Mouse (Mus musculus) 3134 (cell line): ENCODE results near the gene Rhov.

Source experiments
- DNase-seq: peaks from one replicate; pipeline ENCODE4 v3.0.0-alpha.2; 2011; ENCODE audit warnings: low spot score; ENCODE audit not compliant: insufficient read length; ENCODE audit errors: extremely low read depth

Rhov gene

GRCm38 (mm10) chr2:119240075-119240818 lies 30.8 kb downstream of the Rhov start:
- DNase-seq: no peak

GRCm38 (mm10) chr2:119238671-119239070 lies 32.4 kb downstream of the Rhov start:
- DNase-seq: no peak

GRCm38 (mm10) chr2:119237871-119238220 lies 33.2 kb downstream of the Rhov start:
- DNase-seq: peak; percentile 19

GRCm38 (mm10) chr2:119237210-119237870 lies 33.7 kb downstream of the Rhov start, which contains the start of gene Spint1:
TSS of gene Spint1 (plus strand) at chr2:119237362.
- DNase-seq: no peak

GRCm38 (mm10) chr2:119236682-119237209 lies 34.3 kb downstream of the Rhov start:
- no peak for DNase-seq

GRCm38 (mm10) chr2:119229775-119230704 lies 41.0 kb downstream of the Rhov start, which contains the start of gene Ppp1r14d:
TSS of gene Ppp1r14d (minus strand) at chr2:119229906.
- DNase-seq: no peak
